Comparison of ENCODE assay signal across 8 mouse cellular contexts in the genomic region with DNA sequence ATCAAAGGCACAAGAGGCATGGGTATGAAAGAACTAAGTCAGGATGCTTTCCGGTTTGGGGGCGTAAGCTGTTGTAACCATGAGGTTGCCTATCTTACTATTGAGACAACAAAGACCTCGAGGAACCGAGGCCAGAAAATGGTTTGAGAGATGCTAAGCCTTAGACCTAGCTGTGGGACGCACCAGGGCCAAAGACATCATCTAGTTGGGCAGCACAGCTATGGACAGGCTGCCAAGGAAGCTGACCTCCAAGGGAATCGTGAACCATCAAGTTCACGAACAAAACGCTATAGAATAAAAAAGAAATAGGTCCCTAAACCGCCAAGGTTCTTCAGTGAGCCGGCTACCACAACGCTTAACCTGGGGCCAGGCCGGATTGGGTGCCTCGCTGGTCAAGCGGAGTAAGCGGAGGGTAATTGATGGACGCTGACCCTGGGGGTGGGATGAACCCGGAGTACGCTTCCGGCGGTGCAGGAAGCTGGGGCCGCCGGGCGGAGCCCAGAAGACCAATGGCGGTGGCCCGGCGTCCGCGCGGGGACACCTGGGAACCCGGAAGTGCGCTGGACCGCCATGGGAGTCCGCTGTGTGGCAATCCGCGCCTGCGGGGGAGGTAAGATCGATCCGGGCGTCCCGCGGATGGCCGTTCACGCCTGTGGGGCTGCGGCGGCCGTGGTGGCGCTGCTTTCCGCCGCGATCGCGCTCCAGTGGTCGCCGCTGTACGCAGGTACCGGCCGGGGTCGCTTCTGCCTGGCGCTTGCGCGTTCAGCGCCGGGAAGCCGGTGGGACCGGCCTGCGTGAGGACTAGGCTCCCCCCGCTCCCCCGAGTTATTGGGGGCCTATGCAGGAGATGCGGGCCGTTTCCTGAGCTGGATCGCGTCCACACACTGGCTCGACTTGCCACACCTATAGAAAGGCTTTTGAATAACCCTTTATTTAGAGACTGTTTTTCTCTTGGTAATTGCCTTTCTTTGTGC. TPM values are rescaled to one million over a fixed set of nuclear protein-coding genes. Genes with fewer than 3 reads are reported as not detected.
A peak's percentile ranks its signal among the peaks of the same experiment; 100 is the strongest.
DNase-seq lines count a peak whose midpoint lies in the region; ATAC-seq and TF ChIP-seq lines count a peak whose summit lies in the region.

A gene (plus strand): TSS at position 490 of the 974 bp plus-strand sequence.

- DNase-seq in Patski (ENCODE audit: low read depth, low spot score) = no peak
- DNase-seq in cerebellum, postnatal 10 days = peak; percentile 93 to 95
- DNase-seq in frontal cortex, postnatal 14 days (ENCODE audit: low spot score in 2 of 2) = peak; percentile 79 to 81
- DNase-seq in left cerebral cortex, adult 11 months (ENCODE audit: low spot score) = peak; percentile 86
- peak; percentile 92 to 96 for DNase-seq in lung, postnatal 4 days
- DNase-seq in retina, postnatal 7 days (ENCODE audit: low read depth, low spot score) = peak; percentile 84
- peak; percentile 83 for DNase-seq in urinary bladder, adult 2 months (ENCODE audit: low spot score)

- POLR2A ChIA-PET in Patski (lab: Charles Lee) = interaction anchor here (1.2 kb wide), 1 partner anchor 40 kb away, joined by 6 read pairs; no protein-coding TSS in a partner anchor

- H3K9ac ChIP-seq in hindbrain, embryonic 13.5 days = peak within 1 kb of the TSS; percentile 87

- 4% methylated on average over 73 of the region's 73 CpGs for WGBS in hindbrain, embryonic 13.5 days

- ATAC-seq in Patski = peak; percentile 97
- ATAC-seq in hindbrain, embryonic 13.5 days (ENCODE audit: low FRiP score) = peak; percentile 97

- peaks cover 9% of the 10 kb centered on the region for H3K36me3 ChIP-seq in hindbrain, embryonic 13.5 days

- H3K4me3 ChIP-seq in hindbrain, embryonic 13.5 days = peak within 1 kb of the TSS; percentile 83

- CTCF ChIA-PET in Patski (lab: Charles Lee) = interaction anchor here (0.7 to 2.6 kb wide), 2 partner anchors 11 to 14 kb away, joined by 3 to 11 read pairs; no protein-coding TSS in a partner anchor

- no peaks in the 10 kb centered on the region for H3K27me3 ChIP-seq in Patski
- H3K27me3 ChIP-seq in hindbrain, embryonic 13.5 days = peaks cover 14% of the 10 kb centered on the region

- H3K27ac ChIP-seq in hindbrain, embryonic 13.5 days = peak within 1 kb of the TSS; percentile 95

- peak within 1 kb of the TSS; percentile 69 for H3K4me2 ChIP-seq in hindbrain, embryonic 13.5 days

- no peaks in the 10 kb centered on the region for H3K9me3 ChIP-seq in hindbrain, embryonic 13.5 days

- TF ChIP-seq CTCF in Patski (IDR thresholded peaks at IDR 0.05) = no peak

- H3K4me1 ChIP-seq in hindbrain, embryonic 13.5 days (replicated peaks) = peaks cover 27% of the 10 kb centered on the region

- in situ Hi-C loops in Patski (cut with MboI; ENCODE audit: low pct_unique_long_range_greater_than_20kb) = no loop called here

RNA-seq across cellular contexts. Expression of the gene that starts here (rescaled TPM):
- polyA plus RNA-seq in Patski (2021) = 108 TPM
- polyA plus RNA-seq in hindbrain, embryonic 13.5 days (2015; fragmentation: Nextera tagmentation; extraction: Ambion mirVana) = 153 and 161 TPM in 2 replicates
- 120 and 154 TPM in 2 replicates for polyA plus RNA-seq in urinary bladder, adult 2 months (2012; rRNA removed)
